Mouse (Mus musculus): ENCODE data around the gene Srp14. TPM values are rescaled to one million over a fixed set of nuclear protein-coding genes. Genes with fewer than 3 reads are reported as not detected.

The Srp14 gene
- polyA plus RNA-seq, 1 experiment from 2014 or later = 312 TPM

DNA sequence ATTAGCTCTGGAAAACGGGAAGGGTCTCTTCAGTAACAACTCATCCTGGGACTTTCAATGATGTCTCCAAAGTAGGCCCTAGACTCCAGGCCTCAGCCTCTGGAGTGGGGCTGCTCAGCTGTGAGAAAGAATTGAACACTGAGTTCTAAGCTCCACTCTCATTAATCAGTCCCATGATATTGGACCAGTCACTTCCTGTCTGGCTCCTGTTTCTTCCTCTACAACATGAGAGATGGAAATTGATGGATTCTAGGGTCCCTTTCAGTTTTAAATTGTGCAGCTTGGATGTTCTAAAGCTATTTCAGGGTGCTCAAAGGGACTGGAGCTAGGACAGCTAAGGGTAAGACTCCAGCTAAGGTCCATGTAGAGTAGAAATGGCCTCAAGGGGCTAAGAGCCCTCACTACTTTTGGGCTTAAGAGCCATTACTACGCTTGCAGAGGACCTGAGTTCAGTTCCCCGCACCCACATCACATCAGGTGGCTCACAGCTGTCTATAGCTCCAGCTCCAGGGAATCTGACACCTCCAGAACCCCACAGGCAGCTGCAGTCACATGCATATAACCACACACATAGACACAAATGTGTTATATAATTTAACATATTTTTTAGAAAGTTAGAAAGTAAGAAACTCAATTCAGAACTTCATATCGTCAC, 12.4 kb upstream of the Srp14 start:
- Histone ChIP-seq H3K4me3 (ENCODE audit: low read depth, low read length) (no peak overlapping the region), H3K9ac (ENCODE audit: low read depth, low read length) (no peak overlapping the region), H3K9me3 (replicated peaks; ENCODE audit: control insufficient read depth, low read length, poor library complexity, severe bottlenecking) (no peaks in the 10 kb centered on the region), H3K36me3 (ENCODE audit: control insufficient read depth, insufficient read depth, low read length) (no peaks in the 10 kb centered on the region), H3K4me1 (ENCODE audit: control insufficient read depth, insufficient read depth, low read length) (no peaks in the 10 kb centered on the region), H3K27ac (ENCODE audit: low read length) (no peak overlapping the region), H3K27me3 (ENCODE audit: control insufficient read depth, insufficient read depth, low read depth, low read length) (no peaks in the 10 kb centered on the region), H3K4me2 (ENCODE audit: low read length) (no peak overlapping the region)
- WGBS = 81% methylated on average over 4 of the region's 4 CpGs
- no peak for ATAC-seq

DNA sequence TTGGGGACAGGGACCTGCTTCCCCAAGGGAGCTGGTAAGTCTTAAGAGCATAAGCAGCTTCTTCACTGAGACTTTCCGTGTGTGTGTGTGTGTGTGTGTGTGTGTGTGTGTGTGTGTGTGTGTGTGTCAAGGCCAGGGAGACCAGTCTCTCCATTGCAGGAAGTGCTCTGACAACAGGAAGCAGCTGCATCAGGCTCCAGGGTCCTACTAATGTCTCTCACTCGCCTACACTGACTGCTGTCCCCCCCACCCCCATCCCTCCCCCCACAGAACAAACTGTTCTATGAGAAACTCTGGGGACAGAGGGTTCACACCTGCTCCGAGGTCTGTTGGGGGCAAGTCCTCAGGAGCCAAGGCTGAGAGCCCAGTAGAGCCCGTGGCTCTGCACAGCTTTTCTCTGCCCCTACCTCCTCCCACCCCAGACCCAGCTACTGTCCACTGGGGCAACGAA, 11.8 kb upstream of the Srp14 start:
- H3K4me1 ChIP-seq (ENCODE audit: control insufficient read depth, insufficient read depth, low read length) = no peaks in the 10 kb centered on the region
- no peak overlapping the region for H3K9ac ChIP-seq (ENCODE audit: low read depth, low read length)
- no peaks in the 10 kb centered on the region for H3K27me3 ChIP-seq (ENCODE audit: control insufficient read depth, insufficient read depth, low read depth, low read length)
- no peak overlapping the region for H3K4me3 ChIP-seq (ENCODE audit: low read depth, low read length)
- H3K36me3 ChIP-seq (ENCODE audit: control insufficient read depth, insufficient read depth, low read length) = no peaks in the 10 kb centered on the region
- H3K9me3 ChIP-seq (replicated peaks; ENCODE audit: control insufficient read depth, low read length, poor library complexity, severe bottlenecking) = no peaks in the 10 kb centered on the region
- no peak overlapping the region for H3K27ac ChIP-seq (ENCODE audit: low read length)
- no peak overlapping the region for H3K4me2 ChIP-seq (ENCODE audit: low read length)
- no peak for ATAC-seq
- WGBS = 68% methylated on average over 5 of the region's 5 CpGs

DNA sequence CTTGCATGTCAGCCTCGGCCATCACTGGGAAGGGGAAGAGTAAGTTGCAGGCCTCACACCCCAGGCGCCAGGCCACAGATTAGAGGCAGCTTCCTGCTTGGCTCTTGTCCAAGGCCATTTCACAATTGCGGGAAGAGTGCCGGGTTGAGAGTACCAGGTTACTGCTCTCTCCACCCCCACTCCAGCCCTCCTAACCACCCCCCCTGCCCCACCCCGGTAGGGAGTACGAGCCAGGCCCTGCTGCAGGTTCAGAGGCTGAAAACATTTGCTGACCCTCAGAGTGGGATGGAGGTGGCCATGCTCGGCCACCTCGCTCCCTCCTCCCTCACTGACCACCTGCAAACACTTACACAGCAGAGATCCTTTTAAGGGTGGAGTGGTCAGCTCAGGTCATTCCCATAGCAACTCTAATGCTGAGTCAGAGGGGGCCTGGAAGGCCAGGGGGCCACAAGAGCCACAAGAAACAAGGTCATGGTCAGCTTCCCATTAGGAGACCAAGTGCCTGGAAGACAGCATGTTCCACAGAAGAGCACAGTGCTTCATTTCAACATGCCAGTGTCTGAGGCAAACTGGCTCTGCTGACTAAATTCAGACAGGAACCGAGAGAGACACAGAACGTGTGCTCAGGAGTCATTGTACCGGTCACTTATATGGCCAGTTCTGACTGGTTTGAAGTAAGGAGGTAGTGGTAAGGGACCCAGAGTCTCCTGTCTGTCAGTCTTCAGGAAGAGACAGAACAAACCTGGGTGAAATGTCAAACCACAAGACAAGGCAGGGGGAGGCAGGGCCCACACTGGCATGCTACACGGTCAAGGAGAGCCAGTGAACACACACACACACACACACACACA, 11.0 kb upstream of the Srp14 start:
- no peak for ATAC-seq
- 54% methylated on average over 12 of the region's 12 CpGs for WGBS
- no peak overlapping the region for H3K27ac ChIP-seq (ENCODE audit: low read length)
- H3K36me3 ChIP-seq (ENCODE audit: control insufficient read depth, insufficient read depth, low read length) = no peaks in the 10 kb centered on the region
- H3K27me3 ChIP-seq (ENCODE audit: control insufficient read depth, insufficient read depth, low read depth, low read length) = no peaks in the 10 kb centered on the region
- H3K4me2 ChIP-seq (ENCODE audit: low read length) = no peak overlapping the region
- H3K9ac ChIP-seq (ENCODE audit: low read depth, low read length) = no peak overlapping the region
- no peak overlapping the region for H3K4me3 ChIP-seq (ENCODE audit: low read depth, low read length)
- no peaks in the 10 kb centered on the region for H3K4me1 ChIP-seq (ENCODE audit: control insufficient read depth, insufficient read depth, low read length)
- no peaks in the 10 kb centered on the region for H3K9me3 ChIP-seq (replicated peaks; ENCODE audit: control insufficient read depth, low read length, poor library complexity, severe bottlenecking)

DNA sequence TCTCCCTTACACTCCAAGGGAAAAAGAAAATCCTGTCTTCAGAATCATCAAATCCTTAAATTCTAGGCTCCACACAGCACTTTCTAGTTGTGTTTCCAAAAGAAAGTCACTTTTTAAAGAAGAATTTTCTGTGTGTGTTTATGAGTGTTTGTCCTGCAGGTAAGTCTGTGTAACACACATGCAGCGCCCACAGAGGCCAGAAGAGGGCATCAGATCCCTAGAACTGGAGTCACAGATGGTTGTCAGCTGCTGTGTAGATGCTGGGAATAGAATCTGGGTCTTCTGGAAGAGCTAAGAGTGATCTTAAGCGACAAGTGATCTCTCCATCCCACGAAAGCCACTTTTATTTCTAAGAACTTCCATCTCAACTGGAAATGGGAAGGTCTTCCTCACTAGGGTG, 8.3 kb upstream of the Srp14 start:
- no peak for ATAC-seq
- H3K4me3 ChIP-seq (ENCODE audit: low read depth, low read length) = no peak overlapping the region
- H3K4me2 ChIP-seq (ENCODE audit: low read length) = no peak overlapping the region
- H3K9ac ChIP-seq (ENCODE audit: low read depth, low read length) = no peak overlapping the region
- no peaks in the 10 kb centered on the region for H3K4me1 ChIP-seq (ENCODE audit: control insufficient read depth, insufficient read depth, low read length)
- H3K9me3 ChIP-seq (replicated peaks; ENCODE audit: control insufficient read depth, low read length, poor library complexity, severe bottlenecking) = no peaks in the 10 kb centered on the region
- 72% methylated on average over 3 of the region's 3 CpGs for WGBS
- no peaks in the 10 kb centered on the region for H3K36me3 ChIP-seq (ENCODE audit: control insufficient read depth, insufficient read depth, low read length)
- H3K27me3 ChIP-seq (ENCODE audit: control insufficient read depth, insufficient read depth, low read depth, low read length) = no peaks in the 10 kb centered on the region
- no peak overlapping the region for H3K27ac ChIP-seq (ENCODE audit: low read length)

DNA sequence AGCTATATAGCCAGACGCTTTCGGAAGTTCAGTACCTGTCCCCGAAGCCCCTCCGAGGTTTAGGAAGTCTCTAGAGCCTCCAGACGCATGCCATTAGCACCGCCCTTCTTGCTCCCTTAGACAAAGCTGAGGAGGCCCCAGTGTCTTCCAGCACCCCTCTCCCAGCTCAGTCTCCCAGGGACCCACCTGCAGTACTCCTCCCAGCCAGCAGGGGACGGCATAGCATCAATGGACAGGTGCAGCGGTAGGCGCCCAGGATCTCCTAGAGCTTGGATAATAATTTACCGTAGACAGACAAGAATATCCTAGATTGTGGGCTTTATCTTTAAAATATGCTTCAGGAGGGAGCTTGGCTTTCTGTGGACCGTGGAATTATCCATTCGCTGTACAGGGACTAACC, 7.4 kb upstream of the Srp14 start:
- no peak overlapping the region for H3K27ac ChIP-seq (ENCODE audit: low read length)
- no peaks in the 10 kb centered on the region for H3K4me1 ChIP-seq (ENCODE audit: control insufficient read depth, insufficient read depth, low read length)
- no peak overlapping the region for H3K4me3 ChIP-seq (ENCODE audit: low read depth, low read length)
- 14% methylated on average over 12 of the region's 12 CpGs for WGBS
- no peak overlapping the region for H3K4me2 ChIP-seq (ENCODE audit: low read length)
- H3K9me3 ChIP-seq (replicated peaks; ENCODE audit: control insufficient read depth, low read length, poor library complexity, severe bottlenecking) = no peaks in the 10 kb centered on the region
- no peak for ATAC-seq
- H3K9ac ChIP-seq (ENCODE audit: low read depth, low read length) = no peak overlapping the region
- H3K36me3 ChIP-seq (ENCODE audit: control insufficient read depth, insufficient read depth, low read length) = no peaks in the 10 kb centered on the region
- H3K27me3 ChIP-seq (ENCODE audit: control insufficient read depth, insufficient read depth, low read depth, low read length) = no peaks in the 10 kb centered on the region

DNA sequence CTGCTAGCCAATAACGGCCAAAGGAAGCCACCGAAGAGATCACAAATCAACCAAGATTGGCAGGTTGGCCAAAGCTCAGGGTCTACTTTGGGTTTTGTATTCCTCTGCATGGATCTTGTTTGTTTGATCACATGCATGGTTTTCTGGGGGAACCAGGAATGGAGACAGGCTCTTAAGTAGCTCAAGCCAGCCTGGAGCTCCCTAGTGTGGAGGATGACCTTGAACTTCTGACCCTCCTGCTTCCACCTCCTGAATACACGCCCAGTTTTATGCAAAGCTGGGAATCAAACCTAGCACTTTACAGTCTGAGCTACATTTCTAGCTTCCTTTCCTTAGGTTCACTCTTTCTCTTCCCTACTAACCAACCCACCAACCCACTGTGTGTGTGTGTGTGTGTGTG, 5.9 kb upstream of the Srp14 start:
- no peak for ATAC-seq
- WGBS = 89% methylated on average over 3 of the region's 3 CpGs
- Histone ChIP-seq H3K9me3 (replicated peaks; ENCODE audit: control insufficient read depth, low read length, poor library complexity, severe bottlenecking) (no peaks in the 10 kb centered on the region), H3K9ac (ENCODE audit: low read depth, low read length) (no peak overlapping the region), H3K27me3 (ENCODE audit: control insufficient read depth, insufficient read depth, low read depth, low read length) (no peaks in the 10 kb centered on the region), H3K4me1 (ENCODE audit: control insufficient read depth, insufficient read depth, low read length) (no peaks in the 10 kb centered on the region), H3K27ac (ENCODE audit: low read length) (no peak overlapping the region), H3K36me3 (ENCODE audit: control insufficient read depth, insufficient read depth, low read length) (no peaks in the 10 kb centered on the region), H3K4me2 (ENCODE audit: low read length) (no peak overlapping the region), H3K4me3 (ENCODE audit: low read depth, low read length) (no peak overlapping the region)

DNA sequence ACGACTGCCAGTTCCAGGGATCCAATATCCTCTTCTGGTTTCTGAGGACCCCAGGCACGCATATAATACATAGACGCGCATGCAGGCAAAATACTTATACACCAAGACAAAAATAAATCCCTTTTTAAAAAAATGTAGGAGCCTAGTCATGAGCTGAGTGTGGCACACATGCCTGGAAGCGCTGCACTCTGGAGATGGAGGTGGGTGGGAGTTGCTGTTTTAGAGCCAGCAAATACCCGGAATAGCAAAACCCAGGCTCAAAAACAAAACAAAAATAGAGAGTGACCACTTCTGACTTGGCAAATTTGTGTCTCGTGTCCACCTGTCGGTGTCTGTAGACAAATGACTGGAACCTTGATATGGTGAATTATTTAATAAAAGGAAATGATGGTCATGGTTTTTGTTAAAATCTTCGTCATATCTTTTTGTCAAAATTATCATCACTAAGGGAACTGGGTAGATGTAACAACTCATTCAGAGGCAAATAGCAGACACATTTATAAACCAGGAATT, 4.9 kb upstream of the Srp14 start:
- no peak overlapping the region for H3K27ac ChIP-seq (ENCODE audit: low read length)
- no peaks in the 10 kb centered on the region for H3K27me3 ChIP-seq (ENCODE audit: control insufficient read depth, insufficient read depth, low read depth, low read length)
- H3K4me1 ChIP-seq (ENCODE audit: control insufficient read depth, insufficient read depth, low read length) = no peaks in the 10 kb centered on the region
- 86% methylated on average over 9 of the region's 9 CpGs for WGBS
- H3K9me3 ChIP-seq (replicated peaks; ENCODE audit: control insufficient read depth, low read length, poor library complexity, severe bottlenecking) = no peaks in the 10 kb centered on the region
- H3K9ac ChIP-seq (ENCODE audit: low read depth, low read length) = no peak overlapping the region
- no peak overlapping the region for H3K4me3 ChIP-seq (ENCODE audit: low read depth, low read length)
- no peak for ATAC-seq
- H3K36me3 ChIP-seq (ENCODE audit: control insufficient read depth, insufficient read depth, low read length) = no peaks in the 10 kb centered on the region
- no peak overlapping the region for H3K4me2 ChIP-seq (ENCODE audit: low read length)

DNA sequence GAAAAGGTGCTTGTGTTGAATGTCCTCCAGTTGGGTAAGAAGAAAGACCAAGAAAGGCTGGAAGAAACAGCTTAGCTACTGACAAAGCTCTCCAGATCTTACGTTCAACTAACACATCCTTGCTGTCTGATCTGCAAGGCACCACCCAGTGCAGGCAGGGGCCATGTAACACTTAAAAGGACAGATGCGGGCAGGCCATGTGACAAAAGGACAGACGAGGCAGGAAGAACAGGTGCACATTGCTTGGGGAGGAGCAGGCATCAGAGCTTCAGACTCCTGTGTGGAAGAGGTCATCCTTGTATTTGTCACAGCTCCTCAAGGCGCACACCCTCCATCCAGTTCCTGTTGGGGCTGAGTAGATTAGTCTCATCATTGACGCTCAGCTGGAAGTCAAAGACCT, 3.5 kb upstream of the Srp14 start:
- H3K4me3 ChIP-seq (ENCODE audit: low read depth, low read length) = no peak overlapping the region

DNA sequence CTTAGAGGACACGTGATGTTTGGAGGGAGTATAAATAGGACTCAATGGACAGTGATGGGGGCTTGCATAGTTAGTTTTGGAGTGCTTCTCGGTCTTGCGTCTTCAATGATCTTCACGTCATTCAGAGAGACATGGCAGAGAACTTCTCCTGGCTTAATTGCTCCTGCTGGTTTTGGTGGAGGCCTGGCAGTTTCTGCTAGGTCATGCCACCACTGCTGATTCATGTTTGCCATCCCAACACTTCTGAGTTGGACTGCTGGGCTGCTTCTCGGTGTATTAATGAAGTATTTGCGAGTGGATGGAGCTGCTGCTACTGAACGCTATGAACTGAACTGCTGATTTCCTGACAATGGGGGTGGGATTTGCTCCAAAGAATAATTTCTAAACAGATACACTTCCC, 1.4 kb upstream of the Srp14 start:
- H3K9ac ChIP-seq (ENCODE audit: low read depth, low read length) = no peak overlapping the region
- H3K9me3 ChIP-seq (replicated peaks; ENCODE audit: control insufficient read depth, low read length, poor library complexity, severe bottlenecking) = no peaks in the 10 kb centered on the region
- H3K27ac ChIP-seq (ENCODE audit: low read length) = no peak overlapping the region
- WGBS = 92% methylated on average over 7 of the region's 7 CpGs
- no peaks in the 10 kb centered on the region for H3K27me3 ChIP-seq (ENCODE audit: control insufficient read depth, insufficient read depth, low read depth, low read length)
- H3K4me3 ChIP-seq (ENCODE audit: low read depth, low read length) = no peak overlapping the region
- no peaks in the 10 kb centered on the region for H3K36me3 ChIP-seq (ENCODE audit: control insufficient read depth, insufficient read depth, low read length)
- H3K4me1 ChIP-seq (ENCODE audit: control insufficient read depth, insufficient read depth, low read length) = peaks cover 14% of the 10 kb centered on the region
- no peak for ATAC-seq
- no peak overlapping the region for H3K4me2 ChIP-seq (ENCODE audit: low read length)

More for the DNA sequence above, 3.5 kb upstream of the Srp14 start:
- H3K36me3 ChIP-seq (ENCODE audit: control insufficient read depth, insufficient read depth, low read length) = no peaks in the 10 kb centered on the region
- ATAC-seq = no peak
- no peak overlapping the region for H3K9ac ChIP-seq (ENCODE audit: low read depth, low read length)
- peaks cover 8% of the 10 kb centered on the region for H3K4me1 ChIP-seq (ENCODE audit: control insufficient read depth, insufficient read depth, low read length)
- H3K27ac ChIP-seq (ENCODE audit: low read length) = no peak overlapping the region
- H3K27me3 ChIP-seq (ENCODE audit: control insufficient read depth, insufficient read depth, low read depth, low read length) = no peaks in the 10 kb centered on the region
- H3K9me3 ChIP-seq (replicated peaks; ENCODE audit: control insufficient read depth, low read length, poor library complexity, severe bottlenecking) = no peaks in the 10 kb centered on the region
- 80% methylated on average over 5 of the region's 5 CpGs for WGBS
- no peak overlapping the region for H3K4me2 ChIP-seq (ENCODE audit: low read length)
